Mouse (Mus musculus): ENCODE data around the gene Dnah6.
A peak's percentile ranks its signal among the peaks of the same experiment; 100 is the strongest.

Dnah6 gene

DNA sequence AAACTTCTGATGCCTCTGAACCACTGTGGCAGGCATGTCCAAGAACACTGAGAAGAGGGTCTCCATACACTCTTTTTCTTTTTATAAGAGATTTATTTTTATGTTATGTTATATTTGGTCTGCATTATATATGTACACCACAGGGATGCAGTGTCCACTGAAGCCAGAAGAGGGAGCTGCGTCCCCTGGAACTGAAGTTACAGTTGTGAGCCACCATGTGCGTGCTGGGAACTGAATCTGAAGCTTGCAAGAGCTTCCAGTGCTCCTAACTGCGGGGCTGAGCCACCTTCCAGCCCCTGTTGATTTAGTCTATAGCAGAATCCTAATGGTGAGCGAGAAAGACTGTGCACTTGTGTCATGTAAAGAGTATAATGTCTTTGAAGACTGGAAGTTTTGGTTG, 78.7 kb downstream of the Dnah6 start:
- no peak for DNase-seq (ENCODE audit: low spot score)

DNA sequence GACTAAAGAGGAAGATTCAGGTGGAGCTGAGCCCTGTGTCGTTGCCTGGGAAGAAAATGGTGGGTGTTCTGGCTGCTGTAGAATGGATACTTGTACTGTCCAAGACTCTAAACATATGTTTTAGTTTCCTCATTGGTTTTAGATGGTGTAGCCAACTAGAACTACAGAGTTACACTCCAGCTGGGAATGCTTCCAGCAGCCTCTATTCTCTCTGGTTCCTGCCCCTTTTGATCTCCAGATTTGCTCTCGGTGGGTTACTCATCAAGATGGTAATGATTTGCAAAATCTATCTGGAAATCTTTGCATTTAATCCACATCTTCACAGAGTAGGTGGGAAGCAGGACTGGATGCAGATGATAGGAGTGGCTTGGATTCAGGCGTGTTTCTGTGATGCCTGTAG, 80.6 kb downstream of the Dnah6 start:
- no peak for DNase-seq (ENCODE audit: low spot score)

DNA sequence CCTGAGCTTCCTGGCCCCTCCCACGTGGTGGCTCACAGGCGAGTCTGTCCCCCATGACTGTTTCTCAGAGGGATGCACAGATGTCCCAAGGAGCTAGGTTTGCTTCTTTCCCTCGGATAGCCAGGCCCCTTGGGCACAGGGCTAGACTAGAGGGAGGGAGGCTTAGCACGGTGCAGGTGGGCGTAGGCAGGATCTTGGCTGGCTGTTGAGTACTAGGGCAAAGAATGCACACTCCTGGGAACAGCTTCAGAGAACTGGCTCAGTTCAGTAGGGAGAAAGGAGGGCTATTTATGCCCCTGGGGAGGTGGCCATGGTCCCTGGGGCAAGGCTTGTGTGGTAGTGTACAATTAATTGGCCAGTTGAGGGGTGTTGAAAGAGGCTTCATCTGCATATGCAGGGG, 88.7 kb downstream of the Dnah6 start:
- no peak for DNase-seq (ENCODE audit: low spot score)

GRCm38 (mm10) chr6:73127594-73127993, 93.9 kb downstream of the Dnah6 start:
- no peak for DNase-seq (ENCODE audit: low spot score)

GRCm38 (mm10) chr6:73120348-73120747, 101.1 kb downstream of the Dnah6 start:
- DNase-seq (ENCODE audit: low spot score), result no peak

DNA sequence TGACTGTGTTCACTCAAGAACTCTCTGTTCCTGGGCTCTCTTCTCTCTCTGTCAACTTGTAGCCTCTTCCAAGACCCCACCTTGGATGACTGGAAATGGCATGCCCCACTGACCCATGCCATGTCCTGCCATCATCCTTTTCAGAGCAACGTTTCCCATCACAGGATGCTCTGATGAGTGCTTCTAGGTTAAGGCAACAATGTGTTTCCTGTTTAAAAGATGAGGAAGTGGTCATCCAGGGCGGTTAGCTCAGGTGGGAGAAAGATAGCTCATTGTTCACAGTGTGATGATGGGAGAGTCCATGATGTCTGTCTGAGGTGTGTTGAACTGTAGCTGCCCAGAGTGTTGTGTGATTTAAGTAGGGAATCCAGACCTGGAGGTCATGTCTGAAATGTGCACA, 107.6 kb downstream of the Dnah6 start:
- no peak for DNase-seq (ENCODE audit: low spot score)

DNA sequence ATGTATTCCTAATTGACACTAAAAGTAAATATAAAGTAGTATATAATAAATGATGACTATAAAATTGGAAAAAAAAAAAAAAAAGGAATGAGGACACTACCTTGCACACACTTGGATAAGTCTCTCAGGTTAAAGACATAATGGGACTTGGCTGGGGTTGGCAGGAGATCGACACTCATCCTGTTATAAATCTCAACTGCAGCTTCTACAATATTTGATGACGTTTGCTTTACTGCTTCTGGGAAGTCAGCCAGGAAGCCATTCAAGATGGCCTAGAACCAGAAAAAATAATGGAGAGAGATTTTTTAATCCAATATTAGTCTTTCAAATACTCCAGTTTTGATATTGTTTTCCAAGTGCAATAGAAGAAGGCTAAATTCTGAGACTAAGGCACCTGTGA, 108.1 kb downstream of the Dnah6 start:
- peak; percentile 83 for DNase-seq (ENCODE audit: low spot score)

DNA sequence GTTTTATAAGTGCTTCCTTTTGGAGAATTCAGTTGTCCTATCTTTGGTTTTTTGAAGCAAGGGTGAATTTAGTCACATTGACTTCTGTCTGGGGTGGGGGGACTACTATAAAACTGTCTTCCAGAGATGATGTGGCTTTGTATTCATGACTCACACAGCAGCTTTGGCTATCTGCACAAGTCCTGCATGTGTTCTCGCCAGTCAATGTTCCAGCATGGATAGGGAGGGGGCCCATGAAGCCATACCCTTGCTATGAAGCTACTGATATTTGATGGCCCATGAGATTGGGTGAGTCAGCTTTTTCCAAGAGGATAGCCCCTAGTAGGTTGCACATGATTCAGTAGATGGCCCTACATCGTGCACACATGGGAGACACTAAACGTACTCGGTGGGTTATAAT, 128.3 kb downstream of the Dnah6 start:
- DNase-seq (ENCODE audit: low spot score), result no peak

GRCm38 (mm10) chr6:73090836-73091235, 130.6 kb downstream of the Dnah6 start:
- no peak for DNase-seq (ENCODE audit: low spot score)

- no peak for DNase-seq (ENCODE audit: low spot score)
Measured at GRCm38 (mm10) chr6:73082571-73082970, 138.9 kb downstream of the Dnah6 start.

DNA sequence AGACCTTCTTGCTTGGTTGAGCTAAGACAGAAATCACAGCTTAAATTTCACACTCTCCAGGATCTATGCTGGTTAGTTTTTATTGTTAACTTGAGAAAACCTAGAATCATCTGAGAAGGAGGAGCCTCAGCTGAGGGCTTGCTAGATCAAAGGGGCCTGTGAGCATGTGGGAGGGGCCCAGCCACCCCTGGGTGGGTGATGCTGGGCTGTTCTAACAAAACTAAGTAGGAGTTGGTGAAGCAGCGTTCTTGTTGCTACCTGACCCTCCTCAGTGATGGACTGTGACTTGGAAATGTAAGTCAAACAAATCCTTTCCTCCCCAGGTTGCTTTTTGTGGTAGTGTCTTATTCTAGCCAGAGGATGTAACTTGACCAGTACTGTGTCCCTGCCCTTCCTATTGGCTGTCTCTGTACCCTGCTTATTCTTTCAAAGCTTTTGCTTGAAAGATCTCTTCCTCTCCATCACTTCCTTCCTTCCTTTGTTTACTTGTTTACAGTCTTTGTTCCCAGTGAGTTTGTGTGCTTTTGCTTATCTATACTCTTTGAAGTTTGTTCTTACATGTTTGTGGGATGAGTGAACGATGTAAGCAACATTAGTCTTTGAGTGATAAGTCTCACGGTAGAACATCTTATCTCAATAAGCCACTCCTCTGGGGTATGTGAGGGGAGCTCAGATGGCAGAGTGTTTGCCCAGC, 149.2 kb downstream of the Dnah6 start:
- no peak for DNase-seq (ENCODE audit: low spot score)

DNA sequence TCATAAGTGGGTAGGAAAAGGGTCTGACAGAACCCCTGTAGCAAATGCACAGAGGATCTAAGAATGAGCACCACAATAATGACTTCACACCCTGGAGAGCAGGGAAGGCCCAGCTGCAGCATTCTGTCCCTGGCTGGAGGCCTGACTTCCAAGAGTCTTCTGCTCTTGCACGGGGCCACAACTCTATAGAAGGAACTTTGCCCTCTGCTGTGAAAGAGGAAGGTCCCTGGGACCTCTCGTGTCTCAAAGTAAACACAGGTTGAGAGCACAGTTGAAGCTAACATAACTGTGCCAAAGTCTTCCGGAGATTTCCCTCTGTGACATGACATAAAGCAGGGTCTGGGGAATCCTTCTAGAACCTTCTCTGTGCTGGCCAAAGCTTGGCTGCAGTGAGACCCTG, 150.2 kb downstream of the Dnah6 start:
- no peak for DNase-seq (ENCODE audit: low spot score)

DNA sequence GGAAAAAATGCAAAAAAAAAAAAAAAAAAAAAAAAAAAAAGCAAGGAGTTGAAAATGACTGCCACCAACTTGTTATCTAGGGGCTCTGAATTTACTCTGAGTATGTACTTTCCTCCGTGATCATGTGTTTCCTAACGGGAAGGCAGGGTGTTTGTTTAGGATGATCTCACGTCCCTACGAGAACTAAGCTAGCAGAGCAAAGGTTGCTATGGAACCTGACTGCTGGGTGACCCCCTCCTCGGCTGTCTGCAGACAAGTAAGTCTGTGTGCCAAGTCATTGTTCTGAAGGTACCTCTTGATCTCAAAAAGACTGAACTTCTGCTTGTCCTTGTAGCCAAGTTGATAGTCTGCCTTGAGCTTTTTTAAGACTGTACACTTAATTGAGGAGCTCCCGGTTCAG, 150.8 kb downstream of the Dnah6 start:
- no peak for DNase-seq (ENCODE audit: low spot score)

DNA sequence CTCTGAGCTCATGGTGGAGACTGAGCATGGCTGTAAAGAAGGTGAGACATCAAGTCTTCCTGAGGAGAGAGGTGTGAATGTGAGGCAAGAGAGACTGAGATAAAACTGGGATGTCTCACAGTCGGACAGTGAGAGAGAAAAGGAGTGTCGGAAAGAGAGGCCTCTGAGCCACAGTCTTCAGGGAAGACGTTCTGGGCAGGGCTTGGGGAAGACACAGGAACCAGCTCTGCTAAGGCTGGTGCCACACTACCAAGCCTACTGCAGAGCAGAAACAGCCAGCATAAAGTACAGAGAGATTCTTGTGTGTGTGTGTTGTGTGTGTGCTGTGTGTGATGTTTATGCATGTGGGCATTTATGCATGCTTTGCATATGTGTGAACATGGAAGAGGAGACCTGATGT, 156.9 kb downstream of the Dnah6 start:
- DNase-seq (ENCODE audit: low spot score), result no peak

DNA sequence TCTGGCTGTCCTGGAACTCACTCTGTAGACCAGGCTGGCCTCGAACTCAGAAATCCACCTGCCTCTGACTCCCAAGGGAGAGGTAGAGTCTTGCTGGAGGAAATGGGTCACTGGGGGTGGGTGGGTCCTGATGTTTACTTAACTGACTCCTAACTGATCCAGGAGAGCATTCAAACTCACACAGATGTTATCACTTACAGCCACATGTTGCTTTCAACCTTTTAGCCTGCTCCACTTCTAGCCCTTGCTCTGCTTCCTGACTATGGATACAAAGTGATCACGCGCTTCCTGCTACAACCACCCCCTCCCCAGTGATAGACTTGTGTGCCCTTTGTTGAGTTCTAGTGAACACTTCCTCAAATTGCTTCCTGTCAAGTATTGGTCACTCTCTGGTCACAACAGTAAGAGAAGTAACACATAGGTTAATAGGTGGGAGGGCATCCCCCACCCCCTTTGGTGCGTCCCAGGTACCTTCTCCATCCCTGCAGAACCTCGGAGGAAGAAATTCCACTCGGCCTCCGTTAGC, 161.8 kb downstream of the Dnah6 start:
- no peak for DNase-seq (ENCODE audit: low spot score)

DNA sequence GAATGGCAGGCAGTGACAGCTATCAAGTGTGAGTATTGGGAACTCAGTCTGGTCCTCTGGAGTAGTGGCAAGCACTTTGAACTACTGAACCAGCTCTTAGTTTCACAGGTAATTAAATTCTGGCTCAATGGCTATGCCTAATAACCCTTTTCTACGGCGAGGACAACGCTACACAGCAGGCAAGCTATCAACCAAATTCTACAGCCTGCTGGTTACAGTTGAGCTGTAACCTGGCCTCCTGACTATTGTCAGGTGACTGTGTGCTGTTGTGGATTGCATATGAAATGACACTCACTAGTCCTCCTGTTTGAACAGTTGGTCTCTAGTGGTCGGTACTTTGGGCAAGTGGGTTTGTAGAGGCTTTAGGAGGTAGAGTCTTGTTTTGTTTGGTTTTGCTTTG, 162.3 kb downstream of the Dnah6 start:
- DNase-seq (ENCODE audit: low spot score), result no peak

DNA sequence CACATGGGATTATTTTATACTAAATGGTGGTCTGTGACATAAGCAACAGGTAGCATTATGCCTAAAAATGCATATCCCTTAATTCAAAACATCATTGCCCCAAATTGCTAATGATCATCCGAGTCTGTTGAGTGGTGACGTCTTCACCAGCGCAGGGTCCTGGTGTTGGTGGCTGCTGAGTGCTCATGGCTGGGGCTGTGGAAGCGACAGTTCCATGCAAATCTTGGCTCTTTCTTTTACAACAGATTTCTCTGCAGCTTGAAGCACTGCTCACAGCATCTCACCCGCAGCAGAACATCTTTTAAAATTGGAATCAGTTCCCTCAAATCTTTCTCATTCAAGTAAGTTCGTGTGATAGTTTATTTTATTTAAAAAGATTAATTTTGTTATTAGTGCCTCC, 166.1 kb downstream of the Dnah6 start:
- no peak for DNase-seq (ENCODE audit: low spot score)

DNA sequence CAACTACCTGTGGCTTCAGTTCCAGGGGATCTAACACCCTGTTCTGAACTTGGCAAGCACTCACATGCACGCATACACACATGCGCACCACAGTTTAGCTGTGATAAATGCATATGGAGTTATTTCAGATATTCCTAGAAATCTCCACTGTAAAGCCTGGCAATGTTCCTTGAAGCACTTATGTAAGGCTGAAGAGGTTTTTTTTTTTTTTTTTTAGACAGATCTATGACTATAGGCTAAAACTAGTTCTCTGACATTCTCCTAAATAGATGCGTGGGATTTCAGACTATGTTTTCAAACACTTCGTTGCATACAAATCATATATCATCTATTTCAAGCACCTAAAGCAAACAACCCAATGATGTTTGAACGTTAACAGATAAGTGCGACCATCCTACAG, 166.6 kb downstream of the Dnah6 start:
- no peak for DNase-seq (ENCODE audit: low spot score)

DNA sequence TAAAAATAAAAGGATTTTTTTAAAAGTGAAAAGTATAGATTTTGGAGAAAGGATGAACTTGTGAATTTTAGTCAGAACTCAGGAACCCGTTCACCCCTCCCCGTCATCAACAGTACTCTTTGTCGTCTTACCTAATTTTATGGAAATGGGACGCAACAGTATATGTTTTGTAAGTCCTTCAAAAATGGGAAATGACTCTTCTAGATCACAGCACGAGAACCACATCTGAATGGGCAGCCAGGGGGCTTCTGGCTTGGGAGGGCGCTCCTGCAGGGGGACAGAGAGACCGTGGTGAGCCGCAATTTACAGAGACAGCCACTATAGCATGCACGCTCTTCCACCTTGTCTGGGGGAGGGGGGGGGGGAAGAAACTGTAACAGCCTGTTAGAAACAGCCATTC, 167.9 kb downstream of the Dnah6 start:
- DNase-seq (ENCODE audit: low spot score), result no peak

DNA sequence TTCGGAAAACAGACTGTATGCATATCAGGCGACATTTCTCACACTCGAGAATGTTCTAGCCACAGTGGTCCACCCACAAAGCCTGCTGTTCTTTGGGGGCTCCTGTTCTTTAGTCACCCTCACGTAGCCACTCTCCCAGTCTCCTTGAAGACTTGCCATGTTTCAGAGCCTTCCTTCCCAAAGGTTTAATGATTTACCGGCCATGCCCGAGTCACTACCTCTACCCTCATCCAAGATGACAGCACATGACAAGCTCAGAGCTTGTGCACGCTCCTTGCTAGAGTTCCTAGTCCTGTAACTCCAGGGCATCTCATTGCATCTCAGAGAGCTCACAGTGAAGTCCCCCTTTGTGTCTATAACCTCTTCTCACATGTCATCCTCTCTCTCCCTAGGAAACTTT, 174.2 kb downstream of the Dnah6 start:
- DNase-seq (ENCODE audit: low spot score), result no peak

DNA sequence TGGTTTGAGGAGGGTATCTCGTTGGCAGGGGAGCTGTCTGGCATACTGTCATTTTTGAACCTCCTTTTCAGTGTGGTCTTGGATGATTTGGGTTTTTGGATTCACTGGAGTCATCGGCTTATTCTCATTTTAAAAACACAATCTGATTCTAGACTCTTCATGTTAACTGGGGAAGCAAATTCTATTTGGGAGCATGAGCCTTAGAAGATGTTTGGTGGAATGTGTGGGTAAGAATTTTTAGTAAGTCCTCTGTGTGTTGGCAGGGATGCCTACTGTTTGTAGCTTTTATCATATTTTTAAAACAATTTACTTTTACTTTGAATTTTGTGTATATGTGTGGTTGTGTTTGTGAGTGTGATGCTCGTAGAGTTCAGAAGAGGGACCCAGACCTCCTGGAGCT, 175.5 kb downstream of the Dnah6 start:
- no peak for DNase-seq (ENCODE audit: low spot score)

DNA sequence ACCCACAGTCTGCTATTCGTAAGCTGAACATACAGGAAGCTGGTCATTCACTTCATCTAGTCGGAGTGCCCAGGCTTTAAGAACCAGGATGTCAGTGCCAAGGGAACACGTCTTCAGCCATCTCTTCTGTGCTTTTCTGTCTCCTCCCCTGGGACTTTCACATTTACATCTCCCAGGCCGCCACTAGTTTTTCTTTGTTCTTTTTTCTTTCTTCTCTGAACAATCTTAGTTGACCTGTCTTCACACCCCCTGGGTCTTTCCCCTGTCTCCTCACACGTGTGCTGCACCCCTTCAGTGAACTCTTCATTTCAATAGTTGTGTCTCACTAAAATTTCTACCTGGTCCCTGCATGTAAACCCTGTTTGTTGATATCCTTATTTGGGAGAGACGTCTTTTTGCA, 179.2 kb downstream of the Dnah6 start:
- no peak for DNase-seq (ENCODE audit: low spot score)

DNA sequence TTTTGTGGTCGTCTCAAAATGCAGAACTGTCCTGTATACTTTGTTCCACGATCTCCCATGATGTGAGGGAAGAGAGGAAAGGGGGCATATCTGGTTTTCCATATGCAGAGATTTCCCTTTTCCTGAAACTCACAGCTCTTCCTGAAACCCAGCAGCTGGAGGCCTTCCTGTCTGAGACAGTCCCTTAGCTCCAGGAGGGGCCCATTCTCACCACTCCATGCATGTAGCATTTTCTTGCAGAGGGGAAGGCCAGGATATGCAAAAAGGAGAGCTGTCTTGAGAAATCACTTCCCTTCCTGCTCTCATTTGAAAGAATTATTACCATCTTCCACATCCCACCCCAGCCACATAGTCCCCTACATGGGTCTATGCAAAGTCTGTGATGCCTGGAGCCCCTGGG, 183.2 kb downstream of the Dnah6 start:
- DNase-seq (ENCODE audit: low spot score), result no peak

DNA sequence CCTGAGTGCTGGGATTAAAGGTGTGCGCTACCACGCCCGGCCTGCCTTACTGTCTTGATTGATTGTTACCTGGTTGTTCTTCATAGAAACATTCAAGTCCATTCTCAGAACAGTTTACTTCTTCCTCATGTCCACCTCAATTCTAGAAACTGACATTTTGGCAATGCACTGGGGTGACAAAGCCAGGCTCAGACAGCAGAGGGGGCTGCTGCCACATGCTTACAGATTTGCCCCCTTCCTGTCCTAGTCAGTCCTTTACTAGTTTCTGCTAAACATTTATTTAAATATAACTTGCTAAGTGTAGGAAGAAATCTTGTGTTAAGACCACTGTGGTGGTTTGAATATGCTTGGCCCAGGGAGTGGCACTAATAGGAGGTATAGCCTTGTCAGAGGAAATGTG, 192.6 kb downstream of the Dnah6 start:
- no peak for DNase-seq (ENCODE audit: low spot score)

- DNase-seq (ENCODE audit: low spot score), result no peak
Measured at GRCm38 (mm10) chr6:73027881-73028280, 193.6 kb downstream of the Dnah6 start.

Measured in adipocyte (in vitro differentiated cells).